Mouse (Mus musculus) stomach, postnatal 0 days (tissue): ENCODE results near the gene Bud23.

Experiments
- CTCF ChIP-seq: IDR thresholded peaks from 2 replicates; pipeline ENCODE4 v1.5.1; 2016; ENCODE audit warnings: antibody characterized with exemption, low read depth, mild to moderate bottlenecking, moderate library complexity
- EP300 ChIP-seq: optimal IDR thresholded peaks from 2 replicates; pipeline ENCODE3; 2016; ENCODE audit warnings: antibody characterized with exemption

GRCm38 (mm10) chr5:135073349-135074150 lies 8.8 kb upstream of the Bud23 start:
- TF ChIP-seq CTCF: no peak
- no peak for TF ChIP-seq EP300
